Mouse (Mus musculus) erythroblast, embryonic 14.5 days (primary cell): ENCODE data around the gene Tmem140.

ENCODE experiments used
- GATA1 ChIP-seq: IDR thresholded peaks from 2 replicates; pipeline ENCODE4 v1.6.1; 2012; ENCODE audit warnings: low read length, inconsistent platforms, mixed read lengths
- TAL1 ChIP-seq: IDR thresholded peaks from 3 replicates; pipeline ENCODE4 v1.6.1; 2012; ENCODE audit warnings: low read length, inconsistent platforms, mixed read lengths

DNA sequence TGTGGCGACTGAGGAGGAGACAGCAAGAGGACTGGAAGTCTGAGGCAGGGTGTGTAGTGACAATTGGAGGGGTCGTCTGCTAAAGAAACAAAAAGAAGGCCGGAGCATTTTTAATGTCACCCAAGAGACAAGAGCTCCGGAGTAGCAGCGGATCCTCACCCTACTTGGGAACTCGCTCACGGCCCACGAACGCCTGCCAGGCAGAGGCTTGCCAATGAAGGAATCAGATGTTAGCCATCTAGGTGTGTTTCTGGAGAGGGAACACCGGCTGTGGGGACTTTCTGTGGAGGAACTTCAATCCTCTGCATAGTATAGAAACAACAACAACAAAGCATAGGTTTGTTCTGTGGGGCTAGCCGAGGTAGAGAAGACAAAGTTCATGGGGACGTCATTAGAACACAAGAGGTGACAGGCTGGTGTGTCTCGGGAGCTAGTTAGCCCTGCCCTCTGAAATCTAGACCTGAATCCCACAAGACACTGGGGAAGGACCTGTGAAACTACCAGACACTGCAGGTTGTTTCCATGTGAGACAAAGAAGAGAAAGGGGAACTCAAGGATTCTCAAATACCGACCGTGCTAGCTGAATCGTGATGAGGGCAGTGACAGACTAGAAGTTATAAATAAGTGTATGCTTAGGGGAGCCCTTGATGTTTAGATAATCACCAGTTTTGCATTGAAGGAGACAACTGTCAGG is 4.5 kb downstream of the Tmem140 start:
- TF ChIP-seq TAL1 (no peak), GATA1 (no peak)
